In genomic region chr4:138584946-138585345, GRCm38 (mm10) we compare ENCODE assay signal across 22 mouse cellular contexts. TPM values are rescaled to one million over a fixed set of nuclear protein-coding genes. Genes with fewer than 3 reads are reported as not detected.
"Had no signal": no experiment of that assay in that cellular context is flagged by ENCODE, and none has a peak within 500 bp of the region (broad histone marks: within the 10 kb centered on the region; RNA-seq: fewer than 3 reads in every experiment).

No protein-coding gene starts in this region.

- H3K27me3 ChIP-seq: limb, embryonic 13.5 days; liver, embryonic 12.5 days; liver, embryonic 15.5 days; lung, embryonic 15.5 days; midbrain, embryonic 12.5 days; stomach, embryonic 15.5 days had no signal

- H3K4me3 ChIP-seq: layer of hippocampus, adult 2 months; limb, embryonic 10.5 days; limb, embryonic 13.5 days; liver, embryonic 12.5 days; liver, embryonic 15.5 days; lung, embryonic 15.5 days; megakaryocyte, embryonic 14.5 days; midbrain, embryonic 12.5 days; stomach, embryonic 15.5 days had no signal

- DNase-seq: kidney, adult 2 months; kidney, postnatal 25 days; layer of hippocampus, adult 9-11 months; layer of hippocampus, postnatal 36 days; liver; lung, adult 18-20 months; lung, postnatal 10 days; lung, postnatal 36 days; thymus, postnatal 25 days had no signal

- H3K4me2 ChIP-seq: limb, embryonic 13.5 days; liver, embryonic 12.5 days; liver, embryonic 15.5 days; lung, embryonic 15.5 days; midbrain, embryonic 12.5 days; stomach, embryonic 15.5 days had no signal

- H3K4me1 ChIP-seq: limb, embryonic 13.5 days; liver, embryonic 12.5 days; liver, embryonic 15.5 days; lung, embryonic 15.5 days; megakaryocyte, embryonic 14.5 days; stomach, embryonic 15.5 days had no signal

- H3K27ac ChIP-seq: kidney, postnatal 0 days; layer of hippocampus, adult 2 months; limb, embryonic 10.5 days; limb, embryonic 13.5 days; liver, embryonic 12.5 days; liver, embryonic 15.5 days; lung, embryonic 15.5 days; midbrain, embryonic 12.5 days; stomach, embryonic 15.5 days had no signal

- H3K36me3 ChIP-seq: limb, embryonic 10.5 days; limb, embryonic 13.5 days; liver, embryonic 12.5 days; liver, embryonic 15.5 days; lung, embryonic 15.5 days; midbrain, embryonic 12.5 days; stomach, embryonic 15.5 days had no signal

- H3K9me3 ChIP-seq: limb, embryonic 10.5 days; limb, embryonic 13.5 days; liver, embryonic 12.5 days; liver, embryonic 15.5 days; lung, embryonic 15.5 days; midbrain, embryonic 12.5 days; stomach, embryonic 15.5 days had no signal

- H3K9ac ChIP-seq: limb, embryonic 13.5 days; liver, embryonic 12.5 days; liver, embryonic 15.5 days; lung, embryonic 15.5 days; midbrain, embryonic 12.5 days; stomach, embryonic 15.5 days had no signal

- ATAC-seq: intestine, postnatal 0 days; liver, embryonic 12.5 days had no signal

RNA-seq across cellular contexts. Expression of gene Vwa5b1, which starts 50.7 kb away (rescaled TPM):
- polyA plus RNA-seq: kidney, adult 2 months; limb, embryonic 13.5 days; liver, embryonic 12.5 days; liver, embryonic 15.5 days; spleen, adult 2 months; thymus, postnatal 0 days had no signal
